Mouse (Mus musculus) midbrain, embryonic 16.5 days (tissue): ENCODE measurements at regions not wholly inside any gene's neighbourhood (a gene's known extent, or its start where the extent isn't known, plus 50 kb on each side); places are given as distances from the start of the nearest gene placed in this dataset.

ENCODE experiments used
- ATAC-seq: fragments of 200-750 bp; cut with Nextera tagmentation; 2 replicates; pipeline ENCODE4 v1.8.0; 2017; ENCODE audit warnings: moderate TSS enrichment
- H3K27ac ChIP-seq: fragments of 300-500 bp; sonication (generic); 2 replicates; pipeline ENCODE4 v1.5.1; 2014; ENCODE audit warnings: mild to moderate bottlenecking, low read length, mixed read lengths
- H3K27me3 ChIP-seq: fragments of 300-500 bp; sonication (generic); 2 replicates; pipeline ENCODE4 v1.6.1; 2014; ENCODE audit warnings: low read depth, low read length, mixed read lengths; ENCODE audit not compliant: control insufficient read depth, insufficient read depth
- H3K36me3 ChIP-seq: fragments of 300-500 bp; sonication (generic); 2 replicates; pipeline ENCODE4 v1.6.1; 2014; ENCODE audit warnings: mild to moderate bottlenecking, low read length, moderate library complexity, mixed read lengths; ENCODE audit not compliant: control insufficient read depth, insufficient read depth
- H3K4me1 ChIP-seq: fragments of 300-500 bp; sonication (generic); 2 replicates; pipeline ENCODE4 v1.6.1; 2014; ENCODE audit warnings: mild to moderate bottlenecking, low read length, mixed read lengths; ENCODE audit not compliant: control insufficient read depth, insufficient read depth
- H3K4me2 ChIP-seq: fragments of 300-500 bp; sonication (generic); 2 replicates; pipeline ENCODE4 v1.6.1; 2014; ENCODE audit warnings: mild to moderate bottlenecking, low read length, mixed read lengths
- H3K4me3 ChIP-seq: fragments of 300-500 bp; sonication (generic); 2 replicates; pipeline ENCODE4 v1.5.1; 2014; ENCODE audit warnings: low read depth, mild to moderate bottlenecking, low read length, moderate library complexity, mixed read lengths
- H3K9ac ChIP-seq: fragments of 300-500 bp; sonication (generic); 2 replicates; pipeline ENCODE4 v1.6.1; 2014; ENCODE audit warnings: low read depth, low read length, mixed read lengths
- H3K9me3 ChIP-seq: fragments of 300-500 bp; sonication (generic); replicated peaks from 2 replicates; pipeline ENCODE4 v1.6.1; 2014; ENCODE audit warnings: mild to moderate bottlenecking, low read length, mixed read lengths; ENCODE audit not compliant: control insufficient read depth, poor library complexity, severe bottlenecking
- WGBS: fragments of 180-500 bp; shearing (Covaris S2); extraction: QIAGEN DNeasy Blood & Tissue Kit; methylation state at CpG from one replicate; pipeline ENCODE4 v1.1.7; 2014; 5-methylcytosine and 5-hydroxymethylcytosine counted together

- Histone ChIP-seq H3K4me1 (no peaks in the 10 kb centered on the region), H3K27me3 (no peaks in the 10 kb centered on the region), H3K4me3 (no peak overlapping the region), H3K9me3 (no peaks in the 10 kb centered on the region), H3K27ac (no peak overlapping the region), H3K9ac (no peak overlapping the region), H3K4me2 (no peak overlapping the region), H3K36me3 (no peaks in the 10 kb centered on the region)
- ATAC-seq: no peak
- WGBS: 69% methylated on average over 4 of the region's 4 CpGs
These were observed 89.7 kb upstream of the Lpar1 start for GRCm38 (mm10) chr4:58643371-58643770.

- no peak overlapping the region for H3K27ac ChIP-seq
- WGBS: 88% methylated on average over 10 of the region's 10 CpGs
These were observed 88.5 kb upstream of the Lpar1 start for GRCm38 (mm10) chr4:58642236-58642635.

GRCm38 (mm10) chr4:58632696-58633095, 79.0 kb upstream of the Lpar1 start:
- Histone ChIP-seq H3K27me3 (no peaks in the 10 kb centered on the region), H3K4me2 (no peak overlapping the region), H3K4me1 (no peaks in the 10 kb centered on the region), H3K9ac (no peak overlapping the region), H3K36me3 (no peaks in the 10 kb centered on the region), H3K27ac (no peak overlapping the region), H3K9me3 (no peaks in the 10 kb centered on the region), H3K4me3 (no peak overlapping the region)
- no peak for ATAC-seq
- 78% methylated on average over 1 of the region's 1 CpGs for WGBS

More at GRCm38 (mm10) chr4:58642236-58642635, 88.5 kb upstream of the Lpar1 start:
- no peaks in the 10 kb centered on the region for H3K27me3 ChIP-seq
- H3K36me3 ChIP-seq: no peaks in the 10 kb centered on the region
- no peaks in the 10 kb centered on the region for H3K4me1 ChIP-seq
- H3K4me3 ChIP-seq: no peak overlapping the region
- ATAC-seq: no peak
- H3K9me3 ChIP-seq: no peaks in the 10 kb centered on the region
- no peak overlapping the region for H3K9ac ChIP-seq
- H3K4me2 ChIP-seq: no peak overlapping the region

GRCm38 (mm10) chr4:58631415-58631814, 77.7 kb upstream of the Lpar1 start:
- H3K4me3 ChIP-seq: no peak overlapping the region
- ATAC-seq: no peak
- no peak overlapping the region for H3K27ac ChIP-seq
- H3K4me1 ChIP-seq: no peaks in the 10 kb centered on the region
- no peaks in the 10 kb centered on the region for H3K9me3 ChIP-seq
- H3K9ac ChIP-seq: no peak overlapping the region
- H3K4me2 ChIP-seq: no peak overlapping the region
- 88% methylated on average over 4 of the region's 4 CpGs for WGBS
- no peaks in the 10 kb centered on the region for H3K36me3 ChIP-seq
- no peaks in the 10 kb centered on the region for H3K27me3 ChIP-seq

- H3K27me3 ChIP-seq: no peaks in the 10 kb centered on the region
- no peaks in the 10 kb centered on the region for H3K36me3 ChIP-seq
- H3K4me2 ChIP-seq: no peak overlapping the region
- H3K9me3 ChIP-seq: no peaks in the 10 kb centered on the region
- WGBS: 66% methylated on average over 7 of the region's 7 CpGs
- no peaks in the 10 kb centered on the region for H3K4me1 ChIP-seq
- H3K27ac ChIP-seq: no peak overlapping the region
- no peak overlapping the region for H3K4me3 ChIP-seq
- H3K9ac ChIP-seq: no peak overlapping the region
- ATAC-seq: no peak
These were observed 73.3 kb upstream of the Lpar1 start for GRCm38 (mm10) chr4:58627021-58627420.

GRCm38 (mm10) chr4:58624059-58624458, 70.4 kb upstream of the Lpar1 start:
- Histone ChIP-seq H3K27me3 (no peaks in the 10 kb centered on the region), H3K36me3 (no peaks in the 10 kb centered on the region), H3K9me3 (no peaks in the 10 kb centered on the region), H3K4me1 (no peaks in the 10 kb centered on the region), H3K9ac (no peak overlapping the region), H3K4me3 (no peak overlapping the region), H3K4me2 (no peak overlapping the region), H3K27ac (no peak overlapping the region)
- 80% methylated on average over 3 of the region's 3 CpGs for WGBS
- no peak for ATAC-seq

GRCm38 (mm10) chr4:58620641-58621040, 66.9 kb upstream of the Lpar1 start:
- no peak overlapping the region for H3K4me3 ChIP-seq
- no peaks in the 10 kb centered on the region for H3K36me3 ChIP-seq
- no peaks in the 10 kb centered on the region for H3K4me1 ChIP-seq
- H3K27me3 ChIP-seq: no peaks in the 10 kb centered on the region
- no peak overlapping the region for H3K27ac ChIP-seq
- no peak for ATAC-seq
- no peaks in the 10 kb centered on the region for H3K9me3 ChIP-seq
- 95% methylated on average over 3 of the region's 3 CpGs for WGBS
- H3K4me2 ChIP-seq: no peak overlapping the region
- no peak overlapping the region for H3K9ac ChIP-seq

GRCm38 (mm10) chr4:58617261-58617660, 63.6 kb upstream of the Lpar1 start:
- 95% methylated on average over 3 of the region's 3 CpGs for WGBS
- no peak overlapping the region for H3K27ac ChIP-seq
- H3K4me3 ChIP-seq: no peak overlapping the region
- H3K9me3 ChIP-seq: no peaks in the 10 kb centered on the region
- H3K4me2 ChIP-seq: no peak overlapping the region
- H3K4me1 ChIP-seq: no peaks in the 10 kb centered on the region
- H3K9ac ChIP-seq: no peak overlapping the region
- no peak for ATAC-seq
- no peaks in the 10 kb centered on the region for H3K36me3 ChIP-seq
- no peaks in the 10 kb centered on the region for H3K27me3 ChIP-seq

GRCm38 (mm10) chr4:58613536-58613935, 59.8 kb upstream of the Lpar1 start:
- Histone ChIP-seq H3K36me3 (no peaks in the 10 kb centered on the region), H3K9me3 (no peaks in the 10 kb centered on the region), H3K4me2 (no peak overlapping the region), H3K9ac (no peak overlapping the region), H3K27ac (no peak overlapping the region), H3K4me1 (no peaks in the 10 kb centered on the region), H3K4me3 (no peak overlapping the region), H3K27me3 (no peaks in the 10 kb centered on the region)
- ATAC-seq: no peak
- WGBS: 46% methylated on average over 6 of the region's 6 CpGs

- Histone ChIP-seq H3K36me3 (no peaks in the 10 kb centered on the region), H3K27ac (no peak overlapping the region), H3K4me2 (no peak overlapping the region), H3K4me1 (no peaks in the 10 kb centered on the region), H3K27me3 (no peaks in the 10 kb centered on the region), H3K4me3 (no peak overlapping the region), H3K9ac (no peak overlapping the region), H3K9me3 (no peaks in the 10 kb centered on the region)
- ATAC-seq: no peak
- WGBS: 86% methylated on average over 3 of the region's 3 CpGs
These were observed 59.3 kb upstream of the Lpar1 start for GRCm38 (mm10) chr4:58613022-58613421.
